Mouse (Mus musculus): Measurements from ENCODE around the gene Rps26. TPM values are rescaled to one million over a fixed set of nuclear protein-coding genes. Genes with fewer than 3 reads are reported as not detected.

Rps26 gene
- polyA plus RNA-seq, 1 experiment from 2014 or later, result 628 TPM

DNA sequence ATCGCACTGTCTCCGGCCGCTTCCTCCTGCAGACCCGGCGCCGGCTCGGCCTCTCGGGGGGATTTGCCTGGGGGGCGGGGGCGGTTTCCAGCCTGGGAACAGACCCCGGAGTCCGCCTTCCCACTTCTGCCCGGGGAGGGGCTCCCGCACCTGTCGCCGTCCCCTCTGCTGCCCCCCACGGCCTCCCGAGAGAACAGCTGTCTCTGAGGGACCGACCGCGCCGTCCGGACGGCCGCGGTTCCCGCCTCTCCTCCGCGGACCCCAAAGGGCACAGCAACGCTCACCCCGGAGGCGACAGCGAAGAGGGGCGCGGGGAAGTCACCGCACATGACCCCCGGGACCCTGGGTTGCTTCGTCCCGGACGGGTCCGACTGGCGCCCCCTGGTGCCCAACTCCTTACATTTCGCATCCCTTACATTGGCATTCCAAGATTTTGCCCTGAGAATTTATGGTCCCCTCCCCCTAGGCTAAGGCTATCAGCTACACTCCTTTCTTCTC is 36.3 kb downstream of the Rps26 start:
- Histone ChIP-seq H3K4me3 (ENCODE audit: low read length) (peak overlapping the region; percentile 69), H3K27me3 (ENCODE audit: insufficient read depth, low read length) (peaks cover 19% of the 10 kb centered on the region), H3K4me2 (replicated peaks; ENCODE audit: low read depth, low read length) (peak overlapping the region; percentile 94), H3K9ac (replicated peaks; ENCODE audit: low read length) (peak overlapping the region; percentile 71), H3K27ac (ENCODE audit: low read length) (peak overlapping the region; percentile 94), H3K4me1 (ENCODE audit: insufficient read depth, low read length) (peaks cover 7% of the 10 kb centered on the region; the same call in 1 of the 2 replicates), H3K9me3 (ENCODE audit: low read length) (no peaks in the 10 kb centered on the region), H3K36me3 (ENCODE audit: insufficient read depth, low read length) (no peaks in the 10 kb centered on the region)
- WGBS, result under 1% methylated on average over 37 of the region's 43 CpGs
- peak; percentile 40; the same call in 1 of the 2 replicates for ATAC-seq (ENCODE audit: low FRiP score, low TSS enrichment)

- Histone ChIP-seq H3K27ac (ENCODE audit: low read length) (peak within 1 kb of the TSS; percentile 94), H3K4me2 (replicated peaks; ENCODE audit: low read depth, low read length) (peak within 1 kb of the TSS; percentile 94), H3K9ac (replicated peaks; ENCODE audit: low read length) (peak within 1 kb of the TSS; percentile 71), H3K27me3 (ENCODE audit: insufficient read depth, low read length) (peaks cover 19% of the 10 kb centered on the region), H3K4me1 (ENCODE audit: insufficient read depth, low read length) (peaks cover 8% of the 10 kb centered on the region; the same call in 1 of the 2 replicates), H3K9me3 (ENCODE audit: low read length) (no peaks in the 10 kb centered on the region), H3K36me3 (ENCODE audit: insufficient read depth, low read length) (no peaks in the 10 kb centered on the region), H3K4me3 (ENCODE audit: low read length) (peak within 1 kb of the TSS; percentile 69)
- ATAC-seq (ENCODE audit: low FRiP score, low TSS enrichment), result peak; percentile 69
- 0% methylated on average over 38 of the region's 43 CpGs for WGBS
Measured at GRCm38 (mm10) chr10:128589464-128590192, 36.9 kb downstream of the Rps26 start, which contains the start of gene Erbb3. Gene Erbb3 (minus strand): TSS chr10:128589652.

GRCm38 (mm10) chr10:128588775-128589463 is 37.6 kb downstream of the Rps26 start:
- ATAC-seq (ENCODE audit: low FRiP score, low TSS enrichment), result peak; percentile 25; the same call in 1 of the 2 replicates
- Histone ChIP-seq H3K27me3 (ENCODE audit: insufficient read depth, low read length) (peaks cover 19% of the 10 kb centered on the region), H3K9me3 (ENCODE audit: low read length) (no peaks in the 10 kb centered on the region)

GRCm38 (mm10) chr10:128588136-128588535 is 38.4 kb downstream of the Rps26 start:
- peak overlapping the region; percentile 2 for H3K27ac ChIP-seq (ENCODE audit: low read length)
- H3K4me2 ChIP-seq (replicated peaks; ENCODE audit: low read depth, low read length), result peak overlapping the region; percentile 94
- 22% methylated on average over 1 of the region's 1 CpGs for WGBS
- H3K4me3 ChIP-seq (ENCODE audit: low read length), result peak overlapping the region; percentile 69
- no peaks in the 10 kb centered on the region for H3K36me3 ChIP-seq (ENCODE audit: insufficient read depth, low read length)
- peaks cover 23% of the 10 kb centered on the region for H3K4me1 ChIP-seq (ENCODE audit: insufficient read depth, low read length)
- peaks cover 19% of the 10 kb centered on the region for H3K27me3 ChIP-seq (ENCODE audit: insufficient read depth, low read length)
- ATAC-seq (ENCODE audit: low FRiP score, low TSS enrichment), result no peak
- 0 out of 2 replicates have a peak overlapping the region, but pooled peaks have one; percentile 2 for H3K9ac ChIP-seq (replicated peaks; ENCODE audit: low read length)
- H3K9me3 ChIP-seq (ENCODE audit: low read length), result no peaks in the 10 kb centered on the region

More at GRCm38 (mm10) chr10:128588775-128589463, 37.6 kb downstream of the Rps26 start:
- Histone ChIP-seq H3K36me3 (ENCODE audit: insufficient read depth, low read length) (no peaks in the 10 kb centered on the region), H3K4me3 (ENCODE audit: low read length) (peak overlapping the region; percentile 69), H3K4me1 (ENCODE audit: insufficient read depth, low read length) (peaks cover 15% of the 10 kb centered on the region), H3K9ac (replicated peaks; ENCODE audit: low read length) (peak overlapping the region; percentile 71), H3K27ac (ENCODE audit: low read length) (peak overlapping the region; percentile 94), H3K4me2 (replicated peaks; ENCODE audit: low read depth, low read length) (peak overlapping the region; percentile 94)
- 2% methylated on average over 23 of the region's 23 CpGs for WGBS

- peaks cover 19% of the 10 kb centered on the region for H3K27me3 ChIP-seq (ENCODE audit: insufficient read depth, low read length)
- H3K4me1 ChIP-seq (ENCODE audit: insufficient read depth, low read length), result peaks cover 23% of the 10 kb centered on the region
- 0 out of 2 replicates have a peak, but pooled peaks have one; percentile 7 for ATAC-seq (ENCODE audit: low FRiP score, low TSS enrichment)
- H3K36me3 ChIP-seq (ENCODE audit: insufficient read depth, low read length), result no peaks in the 10 kb centered on the region
- no peak overlapping the region for H3K9ac ChIP-seq (replicated peaks; ENCODE audit: low read length)
- WGBS, result 53% methylated on average over 8 of the region's 8 CpGs
- H3K4me2 ChIP-seq (replicated peaks; ENCODE audit: low read depth, low read length), result peak overlapping the region; percentile 94
- no peak overlapping the region for H3K4me3 ChIP-seq (ENCODE audit: low read length)
- peak overlapping the region; percentile 2 for H3K27ac ChIP-seq (ENCODE audit: low read length)
- no peaks in the 10 kb centered on the region for H3K9me3 ChIP-seq (ENCODE audit: low read length)
Measured at GRCm38 (mm10) chr10:128587697-128588096, 38.9 kb downstream of the Rps26 start.

DNA sequence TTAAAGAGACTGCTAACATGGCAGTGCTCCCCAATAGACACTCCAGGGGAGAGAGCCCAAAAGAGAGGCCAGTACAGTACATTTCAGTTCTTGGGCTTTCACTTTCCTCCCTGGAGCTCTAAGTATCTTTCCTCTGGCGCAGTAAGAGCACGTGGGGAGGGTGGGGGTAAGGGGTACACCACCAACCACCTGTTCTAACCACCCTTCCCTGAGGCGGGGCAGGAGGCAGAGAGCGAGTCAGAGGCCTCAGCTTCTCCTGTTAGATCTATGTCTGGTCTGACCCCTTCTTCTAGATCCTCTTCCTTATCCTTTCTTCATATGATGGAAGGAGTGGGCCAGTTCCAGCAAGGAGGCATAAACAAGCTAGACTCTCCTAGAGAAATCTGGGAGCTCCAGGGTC is 39.4 kb downstream of the Rps26 start:
- no peaks in the 10 kb centered on the region for H3K9me3 ChIP-seq (ENCODE audit: low read length)
- no peak overlapping the region for H3K9ac ChIP-seq (replicated peaks; ENCODE audit: low read length)
- WGBS, result 54% methylated on average over 4 of the region's 4 CpGs
- no peak overlapping the region for H3K4me3 ChIP-seq (ENCODE audit: low read length)
- H3K4me1 ChIP-seq (ENCODE audit: insufficient read depth, low read length), result peaks cover 23% of the 10 kb centered on the region
- peaks cover 19% of the 10 kb centered on the region for H3K27me3 ChIP-seq (ENCODE audit: insufficient read depth, low read length)
- no peaks in the 10 kb centered on the region for H3K36me3 ChIP-seq (ENCODE audit: insufficient read depth, low read length)
- ATAC-seq (ENCODE audit: low FRiP score, low TSS enrichment), result no peak
- H3K27ac ChIP-seq (ENCODE audit: low read length), result no peak overlapping the region
- H3K4me2 ChIP-seq (replicated peaks; ENCODE audit: low read depth, low read length), result peak overlapping the region; percentile 94; the same call in 1 of the 2 replicates

DNA sequence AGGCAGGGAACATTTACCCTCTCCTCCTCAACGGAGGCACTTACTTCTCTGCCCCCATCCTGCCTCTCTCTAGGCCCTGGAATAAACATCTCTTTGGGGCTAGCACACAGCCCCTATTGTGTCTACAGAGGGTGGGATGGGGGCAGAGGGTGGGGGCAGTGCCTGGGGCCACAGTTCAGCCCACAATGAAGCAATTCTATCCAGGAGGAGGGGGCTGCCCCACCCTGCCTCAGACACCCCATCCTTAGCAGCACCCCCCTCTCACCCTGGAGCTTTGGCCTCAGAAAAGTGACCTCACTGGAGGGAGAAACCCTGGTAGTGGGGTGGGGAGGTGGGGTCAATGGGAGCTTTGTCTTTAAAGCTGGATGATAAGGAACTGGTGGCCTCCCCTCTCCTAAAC is 40.0 kb downstream of the Rps26 start:
- peaks cover 19% of the 10 kb centered on the region for H3K27me3 ChIP-seq (ENCODE audit: insufficient read depth, low read length)
- no peak overlapping the region for H3K27ac ChIP-seq (ENCODE audit: low read length)
- no peak overlapping the region for H3K9ac ChIP-seq (replicated peaks; ENCODE audit: low read length)

GRCm38 (mm10) chr10:128584386-128584785 is 42.2 kb downstream of the Rps26 start:
- H3K4me3 ChIP-seq (ENCODE audit: low read length), result peak overlapping the region; percentile 14; the same call in 1 of the 2 replicates
- H3K27me3 ChIP-seq (ENCODE audit: insufficient read depth, low read length), result peaks cover 16% of the 10 kb centered on the region
- H3K9ac ChIP-seq (replicated peaks; ENCODE audit: low read length), result 0 out of 2 replicates have a peak overlapping the region, but pooled peaks have one; percentile 17
- peaks cover 16% of the 10 kb centered on the region for H3K4me1 ChIP-seq (ENCODE audit: insufficient read depth, low read length)
- H3K27ac ChIP-seq (ENCODE audit: low read length), result peak overlapping the region; percentile 36
- 0 out of 2 replicates have a peak, but pooled peaks cover 4% of the 10 kb centered on the region for H3K36me3 ChIP-seq (ENCODE audit: insufficient read depth, low read length)
- peak overlapping the region; percentile 35 for H3K4me2 ChIP-seq (replicated peaks; ENCODE audit: low read depth, low read length)
- WGBS, result 8% methylated on average over 4 of the region's 4 CpGs
- no peak for ATAC-seq (ENCODE audit: low FRiP score, low TSS enrichment)
- no peaks in the 10 kb centered on the region for H3K9me3 ChIP-seq (ENCODE audit: low read length)

More for the DNA sequence above, 40.0 kb downstream of the Rps26 start:
- H3K36me3 ChIP-seq (ENCODE audit: insufficient read depth, low read length), result 0 out of 2 replicates have a peak, but pooled peaks cover 2% of the 10 kb centered on the region
- H3K4me2 ChIP-seq (replicated peaks; ENCODE audit: low read depth, low read length), result no peak overlapping the region
- no peaks in the 10 kb centered on the region for H3K9me3 ChIP-seq (ENCODE audit: low read length)
- no peak for ATAC-seq (ENCODE audit: low FRiP score, low TSS enrichment)
- H3K4me1 ChIP-seq (ENCODE audit: insufficient read depth, low read length), result peaks cover 23% of the 10 kb centered on the region
- no peak overlapping the region for H3K4me3 ChIP-seq (ENCODE audit: low read length)
- 0% methylated on average over 1 of the region's 1 CpGs for WGBS

GRCm38 (mm10) chr10:128583644-128584043 is 42.9 kb downstream of the Rps26 start:
- Histone ChIP-seq H3K4me3 (ENCODE audit: low read length) (peak overlapping the region; percentile 8; the same call in 1 of the 2 replicates), H3K27ac (ENCODE audit: low read length) (peak overlapping the region; percentile 36), H3K4me2 (replicated peaks; ENCODE audit: low read depth, low read length) (peak overlapping the region; percentile 35), H3K9ac (replicated peaks; ENCODE audit: low read length) (peak overlapping the region; percentile 41), H3K36me3 (ENCODE audit: insufficient read depth, low read length) (0 out of 2 replicates have a peak, but pooled peaks cover 4% of the 10 kb centered on the region), H3K4me1 (ENCODE audit: insufficient read depth, low read length) (peaks cover 16% of the 10 kb centered on the region), H3K27me3 (ENCODE audit: insufficient read depth, low read length) (peaks cover 9% of the 10 kb centered on the region), H3K9me3 (ENCODE audit: low read length) (no peaks in the 10 kb centered on the region)
- peak; percentile 85 for ATAC-seq (ENCODE audit: low FRiP score, low TSS enrichment)
- 25% methylated on average over 7 of the region's 7 CpGs for WGBS

Measured in kidney, embryonic 16.5 days (tissue).